Mouse (Mus musculus): ENCODE data around the gene Rnf181.

The Rnf181 gene

DNA sequence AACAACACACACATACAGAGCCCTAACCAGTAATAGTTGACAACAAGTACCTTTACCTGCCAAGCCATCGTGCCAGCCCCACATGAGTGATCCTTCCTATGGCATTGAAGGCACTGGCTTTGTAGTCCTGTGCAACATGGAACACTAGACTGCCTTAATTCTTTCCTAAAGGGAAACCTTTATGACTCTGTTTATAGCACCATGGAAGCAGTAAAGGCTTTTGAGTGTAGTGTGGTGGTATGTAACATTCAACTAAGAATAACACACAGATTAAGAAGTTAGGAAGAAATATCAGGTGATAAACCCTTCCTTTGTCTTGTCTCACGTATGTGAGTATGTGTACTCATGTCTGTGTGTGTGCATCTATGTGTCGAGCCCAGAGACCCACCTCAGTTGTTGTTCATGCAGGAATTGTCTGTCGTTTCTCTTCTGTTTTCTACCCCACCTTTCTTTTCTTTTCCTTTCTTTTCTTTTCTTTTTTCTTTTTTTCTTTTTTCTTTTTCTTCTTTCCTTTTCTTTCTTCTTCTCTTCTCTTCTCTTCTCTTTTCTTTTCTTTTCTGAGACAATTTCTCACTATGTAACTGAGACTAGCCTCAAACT is at the start of gene Rnf181:
Rnf181 (minus strand) TSS at position 113 of the 600 bp plus-strand sequence.
- no peak for DNase-seq (ENCODE audit: low read depth, low spot score)
- H3K36me3 ChIP-seq (ENCODE audit: control insufficient read depth, insufficient read depth, low read length, poor library complexity, severe bottlenecking), result no peaks in the 10 kb centered on the region
- no peaks in the 10 kb centered on the region for H3K27me3 ChIP-seq (ENCODE audit: control insufficient read depth, insufficient read depth, low read length, poor library complexity, severe bottlenecking)

DNA sequence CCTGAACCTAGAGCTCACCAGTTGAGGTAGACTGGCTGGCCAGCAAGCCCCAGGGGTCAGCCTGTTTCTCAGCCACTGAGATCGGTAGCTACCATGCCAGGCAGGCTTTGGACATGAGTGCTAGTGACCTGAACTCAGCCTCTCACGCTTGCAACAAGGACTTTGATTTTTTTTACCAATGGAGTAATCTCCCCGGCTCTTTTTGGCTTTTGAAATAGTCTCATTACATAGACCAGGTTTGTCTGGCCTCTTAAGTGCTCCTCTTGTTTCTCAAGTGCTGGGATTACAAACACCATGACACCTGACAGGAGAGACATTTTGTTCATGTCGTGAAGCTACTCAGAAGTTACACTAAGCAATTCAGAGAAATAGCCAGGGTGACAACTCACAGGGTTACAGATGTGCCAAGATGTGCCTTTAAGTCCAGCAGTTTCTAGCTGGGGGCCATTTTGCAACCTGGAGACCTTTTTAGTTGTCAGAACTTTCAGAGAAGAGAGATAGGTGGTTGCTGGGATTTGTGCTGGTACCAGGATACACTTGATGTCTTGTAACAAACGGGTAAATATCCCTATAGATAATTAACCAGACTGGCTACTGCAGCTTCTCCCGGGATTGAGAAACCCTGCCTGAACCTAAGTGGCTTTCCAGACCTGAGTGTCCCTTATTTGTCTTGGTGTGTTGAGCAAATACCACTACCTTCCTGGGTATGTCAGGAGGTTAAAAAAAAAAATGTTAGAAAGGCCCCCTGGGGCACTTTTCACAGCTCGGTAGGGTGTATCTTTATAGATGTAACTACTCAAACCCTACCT is 49.4 kb upstream of the Rnf181 start:
- DNase-seq (ENCODE audit: low read depth, low spot score), result no peak
- no peaks in the 10 kb centered on the region for H3K36me3 ChIP-seq (ENCODE audit: control insufficient read depth, insufficient read depth, low read length, poor library complexity, severe bottlenecking)
- H3K27me3 ChIP-seq (ENCODE audit: control insufficient read depth, insufficient read depth, low read length, poor library complexity, severe bottlenecking), result no peaks in the 10 kb centered on the region

DNA sequence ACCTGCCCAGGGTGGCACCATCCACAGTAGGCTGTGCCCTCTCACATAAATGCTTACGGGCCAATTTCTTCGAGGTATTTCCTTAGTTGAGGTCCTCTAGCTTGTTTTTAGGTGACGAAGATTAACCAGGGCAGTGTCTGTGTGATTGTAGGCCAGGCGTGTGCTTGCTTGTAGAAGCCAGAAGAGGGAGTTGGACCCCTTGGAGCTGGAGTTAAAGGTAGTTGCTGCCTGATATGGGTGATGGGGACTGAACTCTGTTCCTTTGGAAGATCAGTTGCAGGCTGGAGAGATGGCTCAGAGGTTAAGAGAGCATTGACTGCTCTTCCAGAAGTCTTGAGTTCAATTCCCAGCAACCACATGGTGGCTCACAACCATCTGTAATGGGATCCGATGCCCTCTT is 48.4 kb upstream of the Rnf181 start:
- Histone ChIP-seq H3K27me3 (ENCODE audit: control insufficient read depth, insufficient read depth, low read length, poor library complexity, severe bottlenecking) (no peaks in the 10 kb centered on the region), H3K36me3 (ENCODE audit: control insufficient read depth, insufficient read depth, low read length, poor library complexity, severe bottlenecking) (no peaks in the 10 kb centered on the region)
- no peak for DNase-seq (ENCODE audit: low read depth, low spot score)

DNA sequence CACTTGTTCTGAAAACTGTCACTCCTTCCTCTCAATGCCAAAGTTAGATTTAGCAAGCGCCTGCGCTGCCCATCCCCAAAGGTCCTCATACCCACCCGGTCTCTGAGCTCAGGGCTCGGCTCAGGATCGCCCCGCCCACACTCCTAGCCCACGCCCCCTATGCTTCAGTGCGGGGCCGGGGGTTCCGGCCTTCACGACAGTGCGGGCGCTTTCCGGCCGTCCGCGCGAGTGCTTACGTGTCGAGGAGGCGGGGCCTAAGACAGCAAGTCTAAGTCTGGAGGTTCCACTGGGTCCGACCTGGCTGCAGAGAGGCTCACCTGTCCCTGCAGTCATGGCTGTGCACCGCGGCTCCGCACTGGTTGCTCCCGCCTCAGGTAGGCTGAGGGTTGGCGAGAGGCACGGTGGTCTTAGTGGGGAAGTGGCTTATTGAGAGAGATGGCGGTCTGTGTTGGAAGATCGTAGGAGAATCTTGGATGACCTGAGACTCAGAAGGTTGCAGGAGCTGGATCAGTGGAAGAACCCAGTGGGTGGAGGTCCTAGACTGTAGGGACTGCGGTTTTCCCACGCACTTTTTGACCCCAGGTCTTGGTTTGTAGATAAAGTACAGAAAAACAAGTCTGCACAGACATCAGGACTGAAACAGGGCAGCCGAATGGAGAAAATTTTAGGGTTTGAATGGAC is 47.5 kb upstream of the Rnf181 start, which contains the start of gene Ggcx:
Ggcx (plus strand) TSS at position 233 of the 681 bp plus-strand sequence.
- peak; percentile 96 for DNase-seq (ENCODE audit: low read depth, low spot score)
- Histone ChIP-seq H3K27me3 (ENCODE audit: control insufficient read depth, insufficient read depth, low read length, poor library complexity, severe bottlenecking) (no peaks in the 10 kb centered on the region), H3K36me3 (ENCODE audit: control insufficient read depth, insufficient read depth, low read length, poor library complexity, severe bottlenecking) (no peaks in the 10 kb centered on the region)

DNA sequence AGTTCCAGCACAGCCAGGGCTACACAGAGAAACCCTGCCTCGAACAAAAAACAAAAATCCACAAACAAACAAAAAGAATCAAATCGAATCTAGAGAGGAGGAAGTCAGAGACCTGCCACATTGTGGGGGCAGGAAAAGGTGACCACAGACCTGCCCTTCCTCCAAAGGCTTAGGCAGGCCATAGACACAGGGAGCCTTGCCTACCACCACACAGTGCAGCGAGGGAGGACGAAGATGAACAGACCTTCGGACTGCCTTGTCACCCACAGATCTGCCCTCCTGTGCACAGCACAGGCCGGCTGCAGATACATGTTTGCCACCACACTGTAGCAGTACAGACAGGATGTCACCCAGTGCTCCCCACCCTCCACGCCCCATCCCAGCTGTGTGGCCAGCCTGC is 43.8 kb upstream of the Rnf181 start:
- Histone ChIP-seq H3K36me3 (ENCODE audit: control insufficient read depth, insufficient read depth, low read length, poor library complexity, severe bottlenecking) (no peaks in the 10 kb centered on the region), H3K27me3 (ENCODE audit: control insufficient read depth, insufficient read depth, low read length, poor library complexity, severe bottlenecking) (no peaks in the 10 kb centered on the region)
- peak; percentile 44 for DNase-seq (ENCODE audit: low read depth, low spot score)

DNA sequence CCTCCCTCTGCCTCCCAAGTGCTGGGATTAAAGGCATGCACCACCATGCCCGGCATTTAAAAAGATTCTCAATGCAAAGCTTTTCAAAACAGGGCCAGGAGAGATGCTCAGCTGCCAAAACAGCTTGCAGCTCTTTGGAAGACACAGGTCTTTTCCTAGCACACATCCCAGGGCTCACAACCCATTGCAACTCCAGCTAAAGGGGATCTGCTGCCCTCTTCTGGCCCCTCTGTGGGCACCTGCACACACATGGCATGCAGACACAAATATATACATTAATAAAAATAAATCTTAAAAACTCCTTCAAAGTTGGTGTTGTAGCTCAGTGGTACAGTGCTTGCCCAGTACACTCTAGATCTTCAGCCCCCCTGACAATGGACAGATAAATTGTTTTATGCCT is 43.2 kb upstream of the Rnf181 start:
- no peak for DNase-seq (ENCODE audit: low read depth, low spot score)
- no peaks in the 10 kb centered on the region for H3K36me3 ChIP-seq (ENCODE audit: control insufficient read depth, insufficient read depth, low read length, poor library complexity, severe bottlenecking)
- no peaks in the 10 kb centered on the region for H3K27me3 ChIP-seq (ENCODE audit: control insufficient read depth, insufficient read depth, low read length, poor library complexity, severe bottlenecking)

DNA sequence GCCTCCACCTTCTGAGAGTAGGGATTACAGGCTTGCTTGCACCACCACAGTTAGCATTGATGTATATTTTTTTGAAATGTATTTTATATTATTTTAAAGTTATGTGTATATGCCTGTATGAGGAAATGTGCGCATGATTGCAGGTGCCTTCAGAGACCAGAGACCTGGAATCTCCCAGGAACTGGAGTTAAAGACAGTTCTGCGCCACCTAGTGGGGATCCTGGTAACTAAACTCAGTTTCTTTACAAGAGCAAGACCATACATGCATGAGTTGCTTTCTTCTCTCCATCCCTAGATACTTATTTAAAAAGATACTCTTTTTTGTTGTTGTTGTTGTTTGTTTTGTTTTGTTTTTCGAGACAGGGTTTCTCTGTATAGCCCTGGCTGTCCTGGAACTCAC is 42.8 kb upstream of the Rnf181 start:
- DNase-seq (ENCODE audit: low read depth, low spot score), result peak; percentile 80
- no peaks in the 10 kb centered on the region for H3K27me3 ChIP-seq (ENCODE audit: control insufficient read depth, insufficient read depth, low read length, poor library complexity, severe bottlenecking)
- H3K36me3 ChIP-seq (ENCODE audit: control insufficient read depth, insufficient read depth, low read length, poor library complexity, severe bottlenecking), result no peaks in the 10 kb centered on the region

DNA sequence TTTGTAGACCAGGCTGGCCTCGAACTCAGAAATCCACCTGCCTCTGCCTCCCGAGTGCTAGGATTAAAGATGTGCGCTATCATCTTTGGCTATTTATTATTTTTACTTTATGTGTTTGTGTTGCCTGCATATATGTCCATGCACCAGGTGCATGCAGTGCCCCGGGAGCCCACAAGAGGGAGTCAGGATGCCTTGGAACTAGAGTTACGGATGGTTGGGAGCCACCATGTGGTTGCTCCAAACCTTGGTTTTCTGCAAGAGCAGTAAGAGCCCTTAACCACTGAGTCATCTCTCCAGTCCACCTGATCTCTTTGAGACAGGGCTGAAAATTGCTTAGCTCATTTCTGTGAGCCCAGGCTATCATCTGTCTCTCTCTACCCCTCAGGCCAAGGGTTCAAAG is 40.4 kb upstream of the Rnf181 start:
- Histone ChIP-seq H3K27me3 (ENCODE audit: control insufficient read depth, insufficient read depth, low read length, poor library complexity, severe bottlenecking) (no peaks in the 10 kb centered on the region), H3K36me3 (ENCODE audit: control insufficient read depth, insufficient read depth, low read length, poor library complexity, severe bottlenecking) (no peaks in the 10 kb centered on the region)
- DNase-seq (ENCODE audit: low read depth, low spot score), result peak; percentile 93

DNA sequence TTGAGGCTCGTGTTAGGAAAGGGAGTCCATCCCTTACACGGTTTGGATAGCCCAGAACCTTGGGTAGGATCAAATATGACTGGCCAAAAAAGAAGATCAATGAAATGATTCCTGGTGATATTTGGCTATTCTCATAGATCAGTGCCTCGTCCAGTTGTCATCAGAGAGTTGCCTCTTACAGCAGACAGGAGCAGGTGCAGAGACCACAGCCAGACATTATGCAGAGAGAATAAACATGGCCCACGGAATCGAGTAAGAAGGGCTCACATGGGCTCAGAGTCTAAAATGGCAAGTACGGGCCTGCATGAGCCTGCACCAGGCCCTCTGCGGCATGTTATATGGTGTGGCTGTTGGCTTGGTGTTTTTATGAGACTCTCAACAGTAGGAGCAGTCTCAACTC is 38.6 kb upstream of the Rnf181 start:
- Histone ChIP-seq H3K27me3 (ENCODE audit: control insufficient read depth, insufficient read depth, low read length, poor library complexity, severe bottlenecking) (no peaks in the 10 kb centered on the region), H3K36me3 (ENCODE audit: control insufficient read depth, insufficient read depth, low read length, poor library complexity, severe bottlenecking) (no peaks in the 10 kb centered on the region)
- no peak for DNase-seq (ENCODE audit: low read depth, low spot score)

DNA sequence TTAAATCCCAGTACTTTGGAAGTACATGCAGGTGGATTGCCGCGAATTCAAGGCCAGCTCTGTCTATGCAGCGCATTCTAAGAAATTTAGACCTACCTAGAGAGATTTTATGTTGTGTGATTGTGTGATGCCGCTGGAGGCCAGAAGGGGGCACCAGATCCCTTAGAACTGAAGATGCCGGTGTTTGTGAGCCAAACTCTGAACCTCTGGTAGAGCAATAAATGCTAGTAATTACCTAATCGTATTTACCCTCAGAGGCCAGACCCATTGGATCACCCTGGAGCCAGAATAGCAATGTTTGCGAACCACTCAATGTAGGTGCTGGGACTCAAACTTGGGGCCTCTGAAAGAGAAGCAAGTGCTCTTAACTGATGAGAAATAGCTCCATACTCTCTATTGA is 35.1 kb upstream of the Rnf181 start:
- H3K27me3 ChIP-seq (ENCODE audit: control insufficient read depth, insufficient read depth, low read length, poor library complexity, severe bottlenecking), result no peaks in the 10 kb centered on the region
- DNase-seq (ENCODE audit: low read depth, low spot score), result peak; percentile 86
- no peaks in the 10 kb centered on the region for H3K36me3 ChIP-seq (ENCODE audit: control insufficient read depth, insufficient read depth, low read length, poor library complexity, severe bottlenecking)

DNA sequence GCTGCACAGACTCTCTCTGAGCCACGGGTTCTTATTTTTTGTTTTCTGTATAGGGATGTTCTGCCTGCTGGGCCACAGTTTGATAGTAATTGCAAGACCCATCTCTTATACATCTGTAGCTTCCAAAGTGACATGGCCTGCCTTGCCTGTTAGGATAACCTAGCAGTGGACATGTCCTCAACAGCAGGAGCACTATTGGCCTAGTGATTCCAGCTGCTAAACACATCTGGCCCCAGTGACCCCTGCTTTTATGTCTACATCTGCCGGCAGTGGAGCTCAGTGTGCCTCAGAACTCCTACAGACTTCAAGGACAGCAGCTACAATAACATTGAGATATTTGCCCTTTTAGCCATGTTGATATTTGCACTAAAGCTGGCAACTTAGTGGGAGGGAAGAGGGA is 33.2 kb upstream of the Rnf181 start:
- no peaks in the 10 kb centered on the region for H3K36me3 ChIP-seq (ENCODE audit: control insufficient read depth, insufficient read depth, low read length, poor library complexity, severe bottlenecking)
- no peak for DNase-seq (ENCODE audit: low read depth, low spot score)
- no peaks in the 10 kb centered on the region for H3K27me3 ChIP-seq (ENCODE audit: control insufficient read depth, insufficient read depth, low read length, poor library complexity, severe bottlenecking)

DNA sequence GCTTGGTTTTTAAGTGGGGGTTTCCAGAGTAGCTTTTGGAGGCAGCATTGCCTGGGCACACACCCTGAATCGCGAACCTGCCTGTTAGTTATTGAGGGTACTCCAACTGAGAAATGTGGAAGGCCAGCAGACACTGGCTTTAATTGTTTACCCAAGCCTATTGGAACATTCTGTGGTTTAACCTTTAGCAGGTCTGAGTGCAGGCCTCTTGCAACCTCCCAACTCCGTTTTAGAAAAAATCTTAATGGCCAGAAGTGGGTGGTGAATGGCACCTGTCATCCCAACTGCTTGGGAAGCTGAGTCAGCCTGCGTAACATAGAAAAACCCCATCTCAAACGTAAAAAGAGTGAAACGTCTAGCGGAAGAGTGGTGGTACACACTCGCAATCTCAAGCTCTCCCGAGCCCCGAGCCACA is 30.1 kb upstream of the Rnf181 start:
- no peak for DNase-seq (ENCODE audit: low read depth, low spot score)
- no peaks in the 10 kb centered on the region for H3K36me3 ChIP-seq (ENCODE audit: control insufficient read depth, insufficient read depth, low read length, poor library complexity, severe bottlenecking)
- no peaks in the 10 kb centered on the region for H3K27me3 ChIP-seq (ENCODE audit: control insufficient read depth, insufficient read depth, low read length, poor library complexity, severe bottlenecking)

DNA sequence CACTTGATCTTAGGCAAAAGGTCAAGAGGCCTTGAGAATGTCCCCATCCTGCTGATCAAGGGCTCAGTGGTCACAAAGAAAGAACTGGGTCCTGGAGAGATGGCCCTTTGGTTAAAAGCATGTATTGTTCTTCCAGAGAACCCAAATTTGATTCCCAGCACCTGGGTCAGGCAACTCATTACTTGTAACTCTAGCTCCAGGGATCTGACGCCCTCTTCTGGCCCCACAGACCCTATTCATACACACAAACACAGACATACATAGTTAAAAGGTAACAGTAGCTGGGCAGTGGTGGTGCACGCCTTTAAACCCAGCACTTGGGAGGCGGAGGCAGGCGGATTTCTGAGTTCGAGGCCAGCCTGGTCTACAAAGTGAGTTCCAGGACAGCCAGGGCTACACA is 25.6 kb upstream of the Rnf181 start:
- Histone ChIP-seq H3K27me3 (ENCODE audit: control insufficient read depth, insufficient read depth, low read length, poor library complexity, severe bottlenecking) (no peaks in the 10 kb centered on the region), H3K36me3 (ENCODE audit: control insufficient read depth, insufficient read depth, low read length, poor library complexity, severe bottlenecking) (no peaks in the 10 kb centered on the region; the same call in 1 of the 2 replicates)
- no peak for DNase-seq (ENCODE audit: low read depth, low spot score)

DNA sequence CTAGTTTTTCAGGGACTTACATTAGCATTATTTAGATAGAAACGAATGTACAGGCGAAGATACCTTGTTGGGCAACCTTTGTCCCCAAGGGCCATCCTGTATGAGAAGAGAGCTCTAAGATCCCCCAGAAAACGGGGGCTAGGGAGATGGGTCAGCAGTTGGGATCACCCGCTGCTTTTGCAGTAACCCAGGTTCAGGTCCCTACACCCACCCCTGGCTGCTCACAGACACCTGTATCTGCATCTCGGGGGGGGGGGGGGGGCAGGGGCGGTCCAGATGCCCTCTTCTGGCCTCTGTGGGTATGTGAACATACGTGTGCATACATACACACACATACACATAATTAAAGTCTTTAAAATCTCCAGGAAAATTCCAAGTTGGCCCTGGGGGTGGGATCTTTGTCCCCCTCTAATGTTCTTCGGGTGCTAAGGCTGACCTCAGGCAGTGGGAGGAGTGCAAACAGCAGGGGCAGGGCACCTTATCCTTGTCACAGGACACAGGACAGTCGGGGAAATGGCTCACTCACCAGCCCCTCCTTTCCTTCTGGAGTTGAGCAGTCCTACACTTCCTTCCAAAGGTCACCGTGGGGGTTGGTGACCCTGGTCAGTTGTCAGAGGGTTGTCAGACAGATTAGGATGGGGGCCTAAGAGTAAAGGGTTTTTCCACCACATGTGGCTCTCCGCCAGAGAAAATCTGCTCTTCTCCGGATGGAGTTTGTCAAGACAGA is 24.2 kb upstream of the Rnf181 start:
- Histone ChIP-seq H3K36me3 (ENCODE audit: control insufficient read depth, insufficient read depth, low read length, poor library complexity, severe bottlenecking) (no peaks in the 10 kb centered on the region; the same call in 1 of the 2 replicates), H3K27me3 (ENCODE audit: control insufficient read depth, insufficient read depth, low read length, poor library complexity, severe bottlenecking) (no peaks in the 10 kb centered on the region)
- peak; percentile 50 for DNase-seq (ENCODE audit: low read depth, low spot score)

All from splenic B cell, adult 2 months (primary cell).